Mouse (Mus musculus) ES-Bruce4 (cell line): ENCODE results near the gene Apof.

Experiments
- CTCF ChIP-seq: IDR thresholded peaks from one replicate; pipeline ENCODE4 v1.8.1; 2011; ENCODE audit warnings: low read depth, low read length
- POLR2A ChIP-seq: IDR thresholded peaks from one replicate; pipeline ENCODE4 v1.8.1; 2011; ENCODE audit warnings: low read length; ENCODE audit not compliant: insufficient read depth

DNA sequence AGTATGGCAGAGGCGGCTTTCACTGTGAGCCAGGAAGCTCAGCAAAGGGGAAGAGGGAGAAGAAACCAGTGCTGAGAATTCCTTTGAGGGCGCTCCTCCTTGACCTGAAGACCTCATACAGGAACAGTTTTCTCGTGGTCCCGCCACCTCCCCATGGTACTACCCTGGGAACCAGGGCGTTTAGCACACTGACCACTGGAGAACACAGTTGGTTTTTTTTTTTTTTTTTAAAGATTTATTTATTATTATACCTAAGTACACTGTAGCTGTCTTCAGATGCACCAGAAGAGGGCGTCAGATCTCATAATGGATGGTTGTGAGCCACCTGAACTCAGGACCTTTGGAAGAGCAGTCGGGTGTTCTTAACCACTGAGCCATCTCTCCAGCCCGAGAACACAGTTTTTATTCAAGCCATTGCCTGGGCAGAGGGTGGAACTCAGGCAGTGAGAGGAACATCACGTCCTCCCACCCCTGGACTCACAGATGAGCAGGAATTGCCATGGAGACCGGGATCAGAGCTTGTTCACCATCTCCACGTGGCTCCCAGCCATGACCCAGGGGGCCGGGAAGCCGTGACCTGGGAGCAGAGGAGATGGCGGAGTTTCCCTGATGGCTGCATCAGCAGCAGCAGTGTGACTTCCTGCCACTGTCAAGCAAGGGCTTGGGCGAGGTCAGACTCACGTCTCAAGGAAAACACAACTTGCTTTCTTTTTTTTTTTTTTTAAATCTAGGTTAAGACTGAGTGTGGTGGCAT is 46.8 kb upstream of the Apof start:
- no peak for TF ChIP-seq POLR2A
- TF ChIP-seq CTCF = no peak
